11 mouse cellular contexts compared by ENCODE assay signal in the genomic region with DNA sequence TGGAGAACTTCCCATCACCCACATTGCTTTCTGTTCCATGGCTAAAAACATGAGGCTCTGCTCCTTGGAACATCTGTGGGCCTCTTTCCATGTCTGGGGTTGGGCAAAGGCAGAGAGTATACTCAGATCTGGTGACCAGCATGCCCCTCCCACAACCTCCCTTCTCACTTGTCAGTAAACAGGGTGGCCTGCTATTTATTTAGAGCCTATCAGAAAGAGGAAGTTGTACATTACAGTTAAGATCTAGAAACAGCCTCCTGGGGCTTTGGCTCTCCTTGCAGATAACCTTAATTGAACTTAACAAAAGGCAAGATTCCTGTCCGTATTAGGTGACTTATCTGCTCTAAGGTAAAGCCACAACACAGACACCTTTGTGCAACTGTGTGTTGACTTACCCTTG. TPM values are rescaled to one million over a fixed set of nuclear protein-coding genes. Genes with fewer than 3 reads are reported as not detected.
A peak's percentile ranks its signal among the peaks of the same experiment; 100 is the strongest.
DNase-seq lines count a peak whose midpoint lies in the region; ATAC-seq and TF ChIP-seq lines count a peak whose summit lies in the region.
"Had no signal": no experiment of that assay in that cellular context is flagged by ENCODE, and none has a peak within 500 bp of the region (broad histone marks: within the 10 kb centered on the region; RNA-seq: fewer than 3 reads in every experiment).

No protein-coding gene starts in this region.

- no peaks in the 10 kb centered on the region for H3K36me3 ChIP-seq in lung, postnatal 0 days (ENCODE audit: insufficient read depth, low read length)
- H3K36me3 ChIP-seq in splenic B cell, adult 2 months (ENCODE audit: control insufficient read depth, insufficient read depth, low read length, poor library complexity, severe bottlenecking): no peaks in the 10 kb centered on the region
- H3K36me3 ChIP-seq: embryonic facial prominence, embryonic 15.5 days; limb, embryonic 12.5 days had no signal

- DNase-seq in layer of hippocampus, adult 11-12 months (ENCODE audit: low spot score): peak; percentile 18
- no peak for DNase-seq in layer of hippocampus, adult 2 months (ENCODE audit: low spot score in 2 of 2)
- peak; percentile 57 for DNase-seq in adipocyte (ENCODE audit: low spot score)
- peak; percentile 55 for DNase-seq in lung, postnatal 0 days (ENCODE audit: low spot score)
- DNase-seq in splenic B cell, adult 2 months (ENCODE audit: low read depth, low spot score): peak; percentile 71
- DNase-seq in urinary bladder, postnatal 14 days (ENCODE audit: low spot score): no peak
- DNase-seq in right cerebral cortex, postnatal 25 days: no peak
- DNase-seq: gastrocnemius, postnatal 10 days had no signal

- no peak for TF ChIP-seq EP300 in lung, postnatal 0 days (IDR thresholded peaks at IDR 0.05)

- WGBS in lung, postnatal 0 days: 35% methylated on average over 1 of the region's 1 CpGs

- peak; percentile 62 for ATAC-seq in lung, postnatal 0 days
- ATAC-seq: hindbrain, embryonic 16.5 days had no signal

- H3K9ac ChIP-seq in lung, postnatal 0 days (replicated peaks; ENCODE audit: low read depth): no peak overlapping the region
- H3K9ac ChIP-seq: embryonic facial prominence, embryonic 15.5 days; limb, embryonic 12.5 days had no signal

- no peak overlapping the region for H3K4me2 ChIP-seq in lung, postnatal 0 days (replicated peaks; ENCODE audit: low read depth, low read length)
- H3K4me2 ChIP-seq: embryonic facial prominence, embryonic 15.5 days; limb, embryonic 12.5 days had no signal

- H3K4me1 ChIP-seq in lung, postnatal 0 days (ENCODE audit: insufficient read depth, low read depth, low read length): no peaks in the 10 kb centered on the region

- H3K4me3 ChIP-seq in layer of hippocampus, adult 2 months: no peak overlapping the region
- no peak overlapping the region for H3K4me3 ChIP-seq in lung, postnatal 0 days (ENCODE audit: low read depth, low read length)
- H3K4me3 ChIP-seq: embryonic facial prominence, embryonic 15.5 days; limb, embryonic 12.5 days had no signal

- H3K9me3 ChIP-seq in lung, postnatal 0 days (ENCODE audit: low read length): no peaks in the 10 kb centered on the region
- H3K9me3 ChIP-seq: embryonic facial prominence, embryonic 15.5 days; limb, embryonic 12.5 days had no signal

- no peak overlapping the region for H3K27ac ChIP-seq in layer of hippocampus, adult 2 months
- H3K27ac ChIP-seq in lung, postnatal 0 days (ENCODE audit: low read length): no peak overlapping the region
- H3K27ac ChIP-seq: embryonic facial prominence, embryonic 15.5 days; limb, embryonic 12.5 days had no signal

- H3K27me3 ChIP-seq in lung, postnatal 0 days (replicated peaks; ENCODE audit: insufficient read depth, low read length): 0 out of 2 replicates have a peak, but pooled peaks cover 3% of the 10 kb centered on the region
- H3K27me3 ChIP-seq in splenic B cell, adult 2 months (ENCODE audit: control insufficient read depth, insufficient read depth, low read length, poor library complexity, severe bottlenecking): no peaks in the 10 kb centered on the region
- H3K27me3 ChIP-seq: embryonic facial prominence, embryonic 15.5 days had no signal

- TF ChIP-seq CTCF in layer of hippocampus, adult 2 months (conservative IDR thresholded peaks at IDR 0.05): no peak
- no peak for TF ChIP-seq CTCF in lung, postnatal 0 days (IDR thresholded peaks at IDR 0.05)

RNA-seq across cellular contexts. Expression of gene Nod2, which starts 19.3 kb away (rescaled TPM):
- under 1 TPM; 0.15 to 0.39 TPM for total RNA-seq in layer of hippocampus, adult 2 months (2021)
- polyA plus RNA-seq in lung, postnatal 0 days (2015; fragmentation: Nextera tagmentation; extraction: Ambion mirVana): 0.27 and 0.31 TPM in 2 replicates

RNA-seq across cellular contexts. Expression of gene Cyld, which starts 30.4 kb away (rescaled TPM):
- total RNA-seq in layer of hippocampus, adult 2 months (2021): 10 to 100 TPM; 86.9 to 91.5 TPM
- polyA plus RNA-seq in lung, postnatal 0 days (2015; fragmentation: Nextera tagmentation; extraction: Ambion mirVana): 9.5 and 11.4 TPM in 2 replicates

RNA-seq across cellular contexts. Expression of gene Snx20, which starts 30.5 kb away (rescaled TPM):
- 1 to 10 TPM; 1.4 to 2.0 TPM for total RNA-seq in layer of hippocampus, adult 2 months (2021)
- polyA plus RNA-seq in lung, postnatal 0 days (2015; fragmentation: Nextera tagmentation; extraction: Ambion mirVana): 5.4 and 6.5 TPM in 2 replicates

Comparison
In these comparisons a context has a peak if more than half of its experiments do, and no peak if none do; other contexts are left out.
1. DNase-seq: peak in layer of hippocampus, adult 11-12 months (single experiment), adipocyte (single experiment), lung, postnatal 0 days (single experiment) and splenic B cell, adult 2 months (single experiment); none in layer of hippocampus, adult 2 months (0 of 2), urinary bladder, postnatal 14 days (single experiment) and right cerebral cortex, postnatal 25 days (single experiment).